Mouse (Mus musculus): Measurements from ENCODE around the gene Fam84a.

The Fam84a gene

GRCm38 (mm10) chr12:14151921-14152320 is at the start of gene Fam84a:
Fam84a (minus strand) TSS chr12:14152054.
- peak; percentile 91 to 95 for DNase-seq

GRCm38 (mm10) chr12:14195479-14195878 is 43.6 kb upstream of the Fam84a start:
- no peak for DNase-seq

GRCm38 (mm10) chr12:14186689-14187195 is 34.9 kb upstream of the Fam84a start:
- no peak for DNase-seq

GRCm38 (mm10) chr12:14165713-14166112 is 13.9 kb upstream of the Fam84a start:
- peak in 1 of 2 experiments; percentile 8 for DNase-seq

- no peak for DNase-seq
Observed at GRCm38 (mm10) chr12:14164936-14165335, 13.1 kb upstream of the Fam84a start.

GRCm38 (mm10) chr12:14152426-14152825 is 572 bp upstream of the Fam84a start:
- DNase-seq: peak; percentile 59 to 74

GRCm38 (mm10) chr12:14150936-14151631 is 770 bp downstream of the Fam84a start:
- DNase-seq: peak; percentile 14 to 43

GRCm38 (mm10) chr12:14150568-14150909 is 1.3 kb downstream of the Fam84a start:
- peak in 1 of 2 experiments; percentile 11 for DNase-seq

- DNase-seq: peak; percentile 82 to 89
Observed at GRCm38 (mm10) chr12:14149843-14150567, 1.8 kb downstream of the Fam84a start.

GRCm38 (mm10) chr12:14149022-14149842 is 2.6 kb downstream of the Fam84a start:
- peak in 1 of 2 experiments; percentile 34 for DNase-seq

- DNase-seq: no peak
Observed at GRCm38 (mm10) chr12:14137046-14137445, 14.8 kb downstream of the Fam84a start.

- DNase-seq: no peak
Observed at GRCm38 (mm10) chr12:14114730-14115129, 37.1 kb downstream of the Fam84a start.

GRCm38 (mm10) chr12:14096944-14097343 is 54.9 kb downstream of the Fam84a start:
- no peak for DNase-seq
